24 mouse cellular contexts compared by ENCODE assay signal in the genomic region with DNA sequence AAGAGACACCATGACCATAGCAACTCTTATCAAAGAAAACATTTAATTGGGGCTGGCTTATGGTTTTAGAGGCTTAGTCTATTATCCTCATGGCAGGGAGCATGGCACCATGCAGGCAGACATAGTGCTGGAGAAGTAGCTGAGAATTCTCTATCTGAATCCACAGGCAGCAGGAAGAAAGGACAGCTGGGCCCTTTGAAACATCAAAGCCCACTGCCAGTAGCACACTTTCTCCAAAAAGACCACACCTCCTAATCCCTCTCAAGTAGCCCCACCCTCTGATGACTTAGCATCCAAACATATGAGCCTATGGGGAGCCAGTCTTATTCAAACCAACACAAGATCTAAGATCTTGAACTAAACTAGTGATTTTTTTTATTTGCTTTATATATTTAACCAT.
DNase-seq lines count a peak whose midpoint lies in the region; ATAC-seq and TF ChIP-seq lines count a peak whose summit lies in the region.
"Had no signal": no experiment of that assay in that cellular context is flagged by ENCODE, and none has a peak within 500 bp of the region (broad histone marks: within the 10 kb centered on the region; RNA-seq: fewer than 3 reads in every experiment).

No protein-coding gene starts in this region.

- ATAC-seq in forebrain, embryonic 11.5 days (replicated peaks; ENCODE audit: low FRiP score), result peak; percentile 73
- no peak for ATAC-seq in forebrain, embryonic 12.5 days (ENCODE audit: low FRiP score)
- ATAC-seq in forebrain, embryonic 14.5 days, result no peak
- no peak for ATAC-seq in forebrain, embryonic 15.5 days (replicated peaks)
- peak; percentile 34; the same call in 1 of the 2 replicates for ATAC-seq in midbrain, embryonic 12.5 days (ENCODE audit: low FRiP score, low read depth)
- no peak for ATAC-seq in midbrain, embryonic 15.5 days (replicated peaks)
- ATAC-seq: activated CD4-positive, CD25-positive, alpha-beta regulatory T cell, adult 4 months had no signal

- H3K27ac ChIP-seq in forebrain, embryonic 11.5 days (ENCODE audit: low read depth, low read length), result no peak overlapping the region
- no peak overlapping the region for H3K27ac ChIP-seq in forebrain, embryonic 12.5 days
- H3K27ac ChIP-seq in forebrain, embryonic 14.5 days (ENCODE audit: low read depth, low read length), result no peak overlapping the region
- no peak overlapping the region for H3K27ac ChIP-seq in forebrain, embryonic 15.5 days (replicated peaks)
- H3K27ac ChIP-seq in midbrain, embryonic 12.5 days (replicated peaks), result no peak overlapping the region
- no peak overlapping the region for H3K27ac ChIP-seq in midbrain, embryonic 15.5 days
- H3K27ac ChIP-seq: embryonic facial prominence, embryonic 13.5 days; embryonic facial prominence, embryonic 15.5 days; forebrain, embryonic 10.5 days; gastrocnemius, adult 2 months had no signal

- H3K4me1 ChIP-seq in forebrain, embryonic 11.5 days (replicated peaks; ENCODE audit: control insufficient read depth, insufficient read depth, low read length), result no peaks in the 10 kb centered on the region
- H3K4me1 ChIP-seq in forebrain, embryonic 12.5 days, result no peaks in the 10 kb centered on the region
- no peaks in the 10 kb centered on the region for H3K4me1 ChIP-seq in forebrain, embryonic 14.5 days (ENCODE audit: control insufficient read depth, insufficient read depth, low read length)
- no peaks in the 10 kb centered on the region for H3K4me1 ChIP-seq in forebrain, embryonic 15.5 days
- no peaks in the 10 kb centered on the region for H3K4me1 ChIP-seq in midbrain, embryonic 12.5 days
- H3K4me1 ChIP-seq in midbrain, embryonic 15.5 days, result no peaks in the 10 kb centered on the region
- H3K4me1 ChIP-seq: embryonic facial prominence, embryonic 13.5 days; embryonic facial prominence, embryonic 15.5 days; forebrain, embryonic 10.5 days had no signal

- H3K9ac ChIP-seq in forebrain, embryonic 11.5 days (ENCODE audit: low read length), result no peak overlapping the region
- H3K9ac ChIP-seq in forebrain, embryonic 12.5 days, result no peak overlapping the region
- H3K9ac ChIP-seq in forebrain, embryonic 14.5 days (ENCODE audit: low read length), result no peak overlapping the region
- no peak overlapping the region for H3K9ac ChIP-seq in forebrain, embryonic 15.5 days (replicated peaks)
- no peak overlapping the region for H3K9ac ChIP-seq in midbrain, embryonic 12.5 days (replicated peaks)
- H3K9ac ChIP-seq in midbrain, embryonic 15.5 days, result no peak overlapping the region
- H3K9ac ChIP-seq: embryonic facial prominence, embryonic 13.5 days; embryonic facial prominence, embryonic 15.5 days had no signal

- H3K4me3 ChIP-seq in forebrain, embryonic 11.5 days (ENCODE audit: low read depth, low read length), result no peak overlapping the region
- no peak overlapping the region for H3K4me3 ChIP-seq in forebrain, embryonic 12.5 days (replicated peaks)
- H3K4me3 ChIP-seq in forebrain, embryonic 14.5 days (ENCODE audit: low read depth, low read length), result no peak overlapping the region
- H3K4me3 ChIP-seq in forebrain, embryonic 15.5 days, result no peak overlapping the region
- H3K4me3 ChIP-seq in midbrain, embryonic 12.5 days, result no peak overlapping the region
- H3K4me3 ChIP-seq in midbrain, embryonic 15.5 days, result no peak overlapping the region
- H3K4me3 ChIP-seq: embryonic facial prominence, embryonic 13.5 days; embryonic facial prominence, embryonic 15.5 days; erythroblast, embryonic 14.5 days; forebrain, embryonic 10.5 days; gastrocnemius, adult 2 months had no signal

- H3K36me3 ChIP-seq in forebrain, embryonic 11.5 days (ENCODE audit: control insufficient read depth, insufficient read depth, low read length), result no peaks in the 10 kb centered on the region
- H3K36me3 ChIP-seq in forebrain, embryonic 12.5 days (replicated peaks), result no peaks in the 10 kb centered on the region
- no peaks in the 10 kb centered on the region for H3K36me3 ChIP-seq in forebrain, embryonic 14.5 days (ENCODE audit: control insufficient read depth, insufficient read depth, low read length)
- no peaks in the 10 kb centered on the region for H3K36me3 ChIP-seq in forebrain, embryonic 15.5 days
- H3K36me3 ChIP-seq in midbrain, embryonic 12.5 days, result no peaks in the 10 kb centered on the region
- H3K36me3 ChIP-seq in midbrain, embryonic 15.5 days (replicated peaks), result no peaks in the 10 kb centered on the region
- H3K36me3 ChIP-seq: embryonic facial prominence, embryonic 13.5 days; embryonic facial prominence, embryonic 15.5 days; forebrain, embryonic 10.5 days had no signal

- DNase-seq in forebrain, embryonic 11.5 days (ENCODE audit: low spot score), result no peak
- DNase-seq in forebrain, embryonic 14.5 days (ENCODE audit: low spot score), result peak; percentile 14
- DNase-seq in brain, embryonic 14.5 days (ENCODE audit: low read depth), result peak; percentile 51
- no peak for DNase-seq in frontal cortex, postnatal 14 days (ENCODE audit: low spot score in 2 of 2)
- DNase-seq: adrenal gland, adult 8-10 months; adrenal gland, postnatal 14 days; adrenal gland, postnatal 36 days; cerebellum, adult 11 months; cerebellum, adult 18-20 months; cerebellum, adult 8-10 months; cerebellum, adult 9-11 months; cerebellum, postnatal 14 days; cerebellum, postnatal 36 days; embryo, embryonic 11 days; gastrocnemius, adult 2 months had no signal

- TF ChIP-seq CTCF in brain, embryonic 14.5 days (IDR thresholded peaks at IDR 0.05; ENCODE audit: borderline replicate concordance, extremely low read depth, insufficient read depth, insufficient read length), result no peak

- no peak overlapping the region for H3K4me2 ChIP-seq in forebrain, embryonic 11.5 days (ENCODE audit: low read depth, low read length, severe bottlenecking)
- H3K4me2 ChIP-seq in forebrain, embryonic 12.5 days, result no peak overlapping the region
- no peak overlapping the region for H3K4me2 ChIP-seq in forebrain, embryonic 14.5 days (ENCODE audit: low read length)
- H3K4me2 ChIP-seq in forebrain, embryonic 15.5 days (replicated peaks), result no peak overlapping the region
- no peak overlapping the region for H3K4me2 ChIP-seq in midbrain, embryonic 12.5 days (replicated peaks)
- H3K4me2 ChIP-seq in midbrain, embryonic 15.5 days, result no peak overlapping the region
- H3K4me2 ChIP-seq: embryonic facial prominence, embryonic 13.5 days; embryonic facial prominence, embryonic 15.5 days had no signal

- no peak for TF ChIP-seq POLR2A in brain, embryonic 14.5 days (IDR thresholded peaks at IDR 0.05; ENCODE audit: borderline replicate concordance, extremely low read depth, insufficient read depth, insufficient read length, poor library complexity, severe bottlenecking)

- H3K9me3 ChIP-seq in forebrain, embryonic 11.5 days (ENCODE audit: control insufficient read depth, low read length), result no peaks in the 10 kb centered on the region
- no peaks in the 10 kb centered on the region for H3K9me3 ChIP-seq in forebrain, embryonic 12.5 days
- no peaks in the 10 kb centered on the region for H3K9me3 ChIP-seq in forebrain, embryonic 14.5 days (replicated peaks; ENCODE audit: control insufficient read depth, low read length)
- no peaks in the 10 kb centered on the region for H3K9me3 ChIP-seq in forebrain, embryonic 15.5 days
- no peaks in the 10 kb centered on the region for H3K9me3 ChIP-seq in midbrain, embryonic 12.5 days
- H3K9me3 ChIP-seq in midbrain, embryonic 15.5 days, result no peaks in the 10 kb centered on the region
- H3K9me3 ChIP-seq: embryonic facial prominence, embryonic 13.5 days; embryonic facial prominence, embryonic 15.5 days; forebrain, embryonic 10.5 days had no signal

- H3K27me3 ChIP-seq in forebrain, embryonic 11.5 days (ENCODE audit: control insufficient read depth, insufficient read depth, low read length), result no peaks in the 10 kb centered on the region
- no peaks in the 10 kb centered on the region for H3K27me3 ChIP-seq in forebrain, embryonic 12.5 days
- H3K27me3 ChIP-seq in forebrain, embryonic 14.5 days (replicated peaks; ENCODE audit: control insufficient read depth, insufficient read depth, low read length), result no peaks in the 10 kb centered on the region
- H3K27me3 ChIP-seq in forebrain, embryonic 15.5 days, result no peaks in the 10 kb centered on the region
- H3K27me3 ChIP-seq in midbrain, embryonic 12.5 days, result no peaks in the 10 kb centered on the region
- no peaks in the 10 kb centered on the region for H3K27me3 ChIP-seq in midbrain, embryonic 15.5 days (replicated peaks)
- H3K27me3 ChIP-seq: embryonic facial prominence, embryonic 13.5 days; embryonic facial prominence, embryonic 15.5 days had no signal

Comparison
In these comparisons a context has a peak if more than half of its experiments do, and no peak if none do; other contexts are left out.
1. ATAC-seq: peak in forebrain, embryonic 11.5 days (single experiment) and midbrain, embryonic 12.5 days (single experiment); none in forebrain, embryonic 12.5 days (single experiment), forebrain, embryonic 14.5 days (single experiment), forebrain, embryonic 15.5 days (single experiment) and midbrain, embryonic 15.5 days (single experiment).
2. DNase-seq: peak in forebrain, embryonic 14.5 days (single experiment) and brain, embryonic 14.5 days (single experiment); none in forebrain, embryonic 11.5 days (single experiment) and frontal cortex, postnatal 14 days (0 of 2).